Mouse (Mus musculus): ENCODE measurements at regions not wholly inside any gene's neighbourhood (a gene's known extent, or its start where the extent isn't known, plus 50 kb on each side); places are given as distances from the start of the nearest gene placed in this dataset.
A peak's percentile ranks its signal among the peaks of the same experiment; 100 is the strongest.

DNA sequence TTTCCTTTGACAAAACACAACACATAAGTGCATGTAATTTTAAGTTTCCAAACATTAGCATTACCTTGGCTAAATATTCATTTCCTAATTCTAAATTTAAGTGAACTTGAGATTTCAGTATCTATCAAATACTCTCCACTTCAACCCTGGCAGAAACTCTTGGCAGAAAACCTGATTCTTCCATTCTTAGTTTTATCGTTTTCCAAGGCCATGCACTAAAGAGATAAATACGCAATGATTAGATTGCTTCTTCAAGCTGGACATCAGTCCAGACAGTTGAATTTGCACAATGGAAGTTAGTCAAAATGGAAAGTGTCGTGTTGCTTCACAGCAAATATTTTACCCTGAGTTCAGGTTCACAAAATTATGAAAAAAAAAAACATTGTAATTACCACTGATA is 1223.4 kb upstream of the Flrt2 start:
- no peak for DNase-seq (ENCODE audit: extremely low spot score)

GRCm38 (mm10) chr12:94469850-94470249 is 1222.2 kb upstream of the Flrt2 start:
- DNase-seq (ENCODE audit: extremely low spot score), result no peak

- no peak for DNase-seq (ENCODE audit: extremely low spot score)
Observed at GRCm38 (mm10) chr12:94470981-94471380, 1221.0 kb upstream of the Flrt2 start.

DNA sequence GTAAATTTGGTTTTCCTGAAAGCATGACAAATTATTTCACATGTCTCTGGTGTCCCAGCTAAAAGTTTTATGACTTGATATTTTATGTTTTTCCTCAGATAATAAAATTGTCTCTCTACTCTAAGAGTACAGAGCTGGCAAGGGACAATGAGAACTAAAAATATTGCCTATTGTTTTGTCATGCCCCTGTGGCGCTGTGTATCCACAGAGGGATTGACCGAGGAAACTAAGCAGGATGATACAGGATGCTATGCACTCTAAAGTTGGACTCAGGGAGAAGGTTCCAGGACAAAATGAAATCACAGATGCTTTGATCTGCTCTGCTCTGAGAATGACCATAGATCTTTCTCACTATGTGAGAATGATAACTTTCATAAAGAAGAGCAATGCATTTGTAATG is 1203.3 kb upstream of the Flrt2 start:
- DNase-seq (ENCODE audit: extremely low spot score), result no peak

GRCm38 (mm10) chr12:94508099-94508498 is 1183.9 kb upstream of the Flrt2 start:
- DNase-seq (ENCODE audit: extremely low spot score), result no peak

GRCm38 (mm10) chr12:94509855-94510254 is 1182.2 kb upstream of the Flrt2 start:
- peak; percentile 4 for DNase-seq (ENCODE audit: extremely low spot score)

- DNase-seq (ENCODE audit: extremely low spot score), result no peak
Observed at GRCm38 (mm10) chr12:94544706-94545105, 1147.3 kb upstream of the Flrt2 start.

GRCm38 (mm10) chr12:94560374-94561194 is 1131.4 kb upstream of the Flrt2 start:
- no peak for DNase-seq (ENCODE audit: extremely low spot score)

DNA sequence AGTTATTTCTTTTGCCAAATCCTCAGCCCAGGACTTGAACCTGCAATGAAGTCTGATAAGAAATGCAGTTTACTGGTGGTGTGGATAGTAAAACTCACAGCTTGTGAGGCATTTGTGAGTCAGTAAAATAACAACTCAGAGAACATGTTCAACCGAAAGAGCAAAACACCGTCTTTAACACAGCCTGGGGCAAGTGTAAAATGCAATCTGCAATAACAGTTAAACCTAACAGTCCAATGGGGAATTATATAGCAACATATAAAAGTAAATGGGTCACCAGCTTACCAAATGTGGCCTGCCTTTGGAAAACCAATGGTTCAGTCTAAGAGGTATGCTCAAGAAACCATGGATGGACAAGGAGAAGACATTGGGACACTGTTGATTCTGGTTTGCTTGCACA is 1117.0 kb upstream of the Flrt2 start:
- no peak for DNase-seq (ENCODE audit: extremely low spot score)

GRCm38 (mm10) chr12:94580345-94580744 is 1111.7 kb upstream of the Flrt2 start:
- DNase-seq (ENCODE audit: extremely low spot score), result no peak

DNA sequence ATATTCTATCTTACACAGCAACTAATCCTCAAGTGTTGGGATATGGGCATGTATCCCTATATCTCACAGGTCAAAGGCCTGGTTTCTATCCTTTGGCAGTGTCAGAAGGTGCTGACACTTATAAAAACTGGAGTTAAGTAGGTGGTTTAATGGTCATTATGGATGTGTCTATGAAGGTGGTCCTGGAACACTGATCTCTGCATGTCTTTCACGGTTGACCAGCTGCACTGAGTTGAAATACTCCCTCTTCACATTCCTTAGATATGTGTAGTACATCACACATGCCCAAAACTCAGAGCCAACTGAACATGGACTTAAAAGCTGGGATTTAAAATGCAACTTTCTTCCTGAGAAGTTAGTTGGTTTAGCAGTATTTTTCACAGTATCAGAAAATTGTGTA is 1107.7 kb upstream of the Flrt2 start:
- DNase-seq (ENCODE audit: extremely low spot score), result no peak

DNA sequence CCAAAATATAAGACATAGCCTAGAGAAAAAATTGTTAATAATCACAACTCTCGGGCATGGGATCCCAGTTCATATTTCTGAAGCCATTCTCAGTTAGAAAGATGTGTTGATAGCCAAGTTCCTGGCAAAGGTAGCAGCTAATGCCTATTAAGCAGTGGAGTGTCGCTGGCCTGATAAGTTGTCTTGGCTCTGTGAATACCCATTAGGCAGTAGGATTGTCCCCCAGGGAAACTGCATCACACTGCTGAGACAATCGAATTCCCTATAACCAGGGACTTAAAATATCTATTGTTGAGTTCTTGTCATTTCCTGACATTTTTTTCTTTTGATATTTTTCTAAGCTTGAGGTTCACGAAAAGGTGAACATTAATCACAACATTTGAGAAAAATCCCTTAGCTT is 1105.0 kb upstream of the Flrt2 start:
- no peak for DNase-seq (ENCODE audit: extremely low spot score)

GRCm38 (mm10) chr12:94588599-94588998 is 1103.4 kb upstream of the Flrt2 start:
- DNase-seq (ENCODE audit: extremely low spot score), result no peak

GRCm38 (mm10) chr12:94589033-94589432 is 1103.0 kb upstream of the Flrt2 start:
- no peak for DNase-seq (ENCODE audit: extremely low spot score)

DNA sequence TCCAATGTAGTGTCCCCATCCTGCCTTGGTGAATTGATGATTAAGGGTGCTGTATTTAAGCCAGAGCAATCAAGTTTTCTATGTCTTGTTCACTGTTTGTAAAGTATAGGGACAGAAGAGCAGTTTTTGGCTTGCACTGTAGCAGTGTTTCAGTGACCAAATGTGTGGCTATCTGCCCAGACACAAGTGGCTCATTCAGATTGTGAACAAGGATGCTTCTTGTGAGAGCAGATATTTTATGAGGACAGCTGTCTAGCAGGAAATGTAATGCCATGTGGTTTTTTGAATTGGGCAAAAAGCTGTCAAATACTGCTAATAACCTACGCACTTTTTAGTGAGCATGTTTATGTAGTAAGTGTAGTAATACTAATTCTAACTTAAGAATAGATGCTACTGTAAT is 1086.5 kb upstream of the Flrt2 start:
- no peak for DNase-seq (ENCODE audit: extremely low spot score)

DNA sequence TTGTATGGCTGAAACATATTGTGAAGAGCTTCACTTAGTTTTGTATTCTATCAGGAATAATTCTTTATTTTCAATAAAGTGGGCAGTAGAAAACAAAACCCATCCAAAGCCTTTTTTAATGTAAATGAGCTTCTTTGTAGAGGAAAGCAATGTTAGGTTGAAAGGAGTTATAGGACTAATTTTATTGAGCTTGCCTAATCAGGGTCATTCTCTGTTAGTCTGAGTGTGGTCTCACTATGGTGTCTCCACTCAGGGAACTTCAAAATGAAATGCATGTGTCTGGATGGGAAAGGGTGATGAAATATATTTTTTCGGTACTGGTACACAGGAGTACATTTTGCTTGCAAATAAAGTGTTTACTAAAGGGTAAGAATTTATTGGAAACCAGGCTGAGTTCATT is 1055.5 kb upstream of the Flrt2 start:
- peak; percentile 3 for DNase-seq (ENCODE audit: extremely low spot score)

DNA sequence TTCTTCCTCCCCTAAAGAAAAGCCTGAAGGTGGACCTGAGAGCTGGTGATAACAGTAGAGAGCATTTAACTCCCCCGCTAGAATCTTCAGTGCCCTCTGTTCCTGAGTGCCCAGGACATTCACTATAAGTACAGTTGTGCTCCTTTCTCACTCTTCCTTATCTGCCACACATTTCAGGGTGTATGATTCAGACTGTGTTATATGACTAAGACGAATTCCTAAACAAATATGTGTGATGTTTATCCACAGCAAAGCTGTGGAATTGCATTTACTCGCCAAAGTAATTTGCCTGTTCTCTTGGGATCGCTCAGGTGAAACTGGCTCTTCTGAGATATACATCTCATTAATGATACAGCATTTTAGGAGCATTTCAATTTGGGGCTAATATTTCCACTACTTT is 1051.9 kb upstream of the Flrt2 start:
- no peak for DNase-seq (ENCODE audit: extremely low spot score)

DNA sequence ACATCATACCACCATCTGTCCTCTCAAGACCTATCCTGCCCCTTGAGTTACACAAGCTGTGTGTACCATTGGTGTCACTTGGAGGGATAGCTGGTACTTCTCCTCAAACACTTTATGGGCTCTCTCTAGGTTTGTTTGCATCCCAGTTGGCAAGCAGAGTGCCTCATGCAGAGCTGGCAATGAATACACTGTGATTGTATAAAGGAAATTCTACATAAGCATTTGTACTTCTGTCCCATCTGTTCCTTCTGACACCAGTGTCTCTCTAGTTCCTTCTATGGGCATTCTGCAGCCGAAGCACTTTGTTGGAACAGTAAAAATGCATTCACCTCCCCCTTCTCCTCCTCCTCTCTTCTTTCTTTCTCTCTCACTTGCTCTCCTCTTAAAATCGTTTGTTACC is 1046.7 kb upstream of the Flrt2 start:
- DNase-seq (ENCODE audit: extremely low spot score), result no peak

GRCm38 (mm10) chr12:94670035-94670434 is 1022.0 kb upstream of the Flrt2 start:
- DNase-seq (ENCODE audit: extremely low spot score), result no peak

DNA sequence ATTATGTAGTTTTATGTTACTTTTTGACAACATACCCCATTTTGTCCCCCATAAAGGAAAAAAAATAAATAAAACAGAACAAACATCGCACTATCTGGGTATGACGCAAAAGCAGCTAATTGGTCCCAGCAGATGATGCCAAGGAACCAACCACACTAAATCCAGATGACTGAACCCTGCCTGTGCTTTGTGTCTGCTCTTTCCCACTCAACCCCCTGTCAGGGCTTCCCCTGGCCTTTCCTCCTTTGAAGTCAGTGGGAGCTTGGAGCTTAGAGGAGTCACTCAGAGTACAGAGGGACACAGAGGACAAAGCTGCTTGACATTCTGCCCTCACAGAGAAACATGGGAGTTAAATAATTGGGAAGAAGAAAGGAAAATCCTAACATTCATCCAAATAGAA is 1017.1 kb upstream of the Flrt2 start:
- peak; percentile 39 for DNase-seq (ENCODE audit: extremely low spot score)

GRCm38 (mm10) chr12:94691341-94692029 is 1000.5 kb upstream of the Flrt2 start:
- no peak for DNase-seq (ENCODE audit: extremely low spot score)

DNA sequence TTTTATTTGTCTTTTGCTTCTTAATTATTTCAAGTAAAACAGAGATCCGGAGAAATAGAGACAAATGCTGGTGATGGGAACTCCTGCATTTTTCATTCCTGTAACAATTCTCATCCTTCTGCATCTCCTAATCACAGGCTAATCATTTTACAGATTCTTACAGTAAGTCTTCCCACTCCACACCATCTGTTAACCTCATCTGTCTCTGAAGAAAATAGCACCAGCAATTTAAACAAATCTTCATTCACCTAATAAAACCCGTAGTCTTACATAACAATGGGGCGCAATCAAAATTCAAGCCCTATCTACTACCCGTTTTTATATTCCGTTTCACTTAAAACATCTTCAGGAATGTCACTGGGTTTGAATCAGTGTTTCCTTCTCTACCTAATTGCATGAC is 960.6 kb upstream of the Flrt2 start:
- DNase-seq (ENCODE audit: extremely low spot score), result no peak

GRCm38 (mm10) chr12:94733179-94733578 is 958.8 kb upstream of the Flrt2 start:
- no peak for DNase-seq (ENCODE audit: extremely low spot score)

All from embryo, embryonic 9.5 days (tissue).